ENCODE assay signal across 21 mouse cellular contexts in the genomic region with DNA sequence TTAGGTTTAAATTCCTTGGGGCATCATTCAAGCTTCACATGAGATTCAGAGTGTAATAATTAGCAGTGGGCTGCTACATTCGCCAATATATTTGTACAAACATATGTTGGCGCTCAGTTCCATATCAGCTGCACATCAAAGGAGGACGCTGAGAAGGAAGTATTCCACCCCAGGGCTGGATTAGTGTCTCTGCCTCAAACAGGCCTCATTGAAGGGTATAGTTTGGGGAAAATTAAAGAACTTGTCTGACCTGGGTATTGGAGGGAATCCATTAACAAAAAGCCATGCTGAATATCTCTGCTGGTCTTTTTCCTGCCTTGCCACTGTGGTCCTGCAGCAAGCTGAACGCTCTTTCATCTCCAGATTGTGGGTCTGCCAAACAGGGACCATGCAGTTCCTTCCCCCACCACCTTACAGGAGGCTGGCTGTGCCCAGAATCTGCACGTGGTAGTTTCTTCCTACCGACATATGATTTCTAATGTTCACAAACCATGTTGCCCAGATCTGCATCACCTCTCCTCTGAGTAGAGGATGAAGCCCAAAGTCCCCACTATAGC.
DNase-seq lines count a peak whose midpoint lies in the region; ATAC-seq lines count a peak whose summit lies in the region.
"Had no signal": no experiment of that assay in that cellular context is flagged by ENCODE, and none has a peak within 500 bp of the region (broad histone marks: within the 10 kb centered on the region; RNA-seq: fewer than 3 reads in every experiment).

No protein-coding gene starts in this region.

- H3K9me3 ChIP-seq in forebrain, embryonic 10.5 days = no peaks in the 10 kb centered on the region
- no peaks in the 10 kb centered on the region for H3K9me3 ChIP-seq in forebrain, embryonic 12.5 days
- no peaks in the 10 kb centered on the region for H3K9me3 ChIP-seq in neural tube, embryonic 11.5 days (ENCODE audit: control insufficient read depth, low read length)
- H3K9me3 ChIP-seq in neural tube, embryonic 15.5 days (replicated peaks) = no peaks in the 10 kb centered on the region
- no peaks in the 10 kb centered on the region for H3K9me3 ChIP-seq in midbrain, embryonic 13.5 days
- H3K9me3 ChIP-seq in liver, embryonic 12.5 days (replicated peaks) = no peaks in the 10 kb centered on the region
- H3K9me3 ChIP-seq: embryonic facial prominence, embryonic 12.5 days; heart, embryonic 10.5 days; hindbrain, embryonic 12.5 days; kidney, embryonic 15.5 days; liver, embryonic 15.5 days; neural tube, embryonic 12.5 days had no signal

- H3K9ac ChIP-seq in forebrain, embryonic 12.5 days = no peak overlapping the region
- no peak overlapping the region for H3K9ac ChIP-seq in neural tube, embryonic 11.5 days (ENCODE audit: low read length)
- no peak overlapping the region for H3K9ac ChIP-seq in neural tube, embryonic 15.5 days (replicated peaks)
- no peak overlapping the region for H3K9ac ChIP-seq in midbrain, embryonic 13.5 days (replicated peaks)
- H3K9ac ChIP-seq in liver, embryonic 12.5 days = no peak overlapping the region
- H3K9ac ChIP-seq: embryonic facial prominence, embryonic 12.5 days; hindbrain, embryonic 12.5 days; kidney, embryonic 15.5 days; liver, embryonic 15.5 days; neural tube, embryonic 12.5 days had no signal

- H3K4me2 ChIP-seq in forebrain, embryonic 12.5 days = no peak overlapping the region
- H3K4me2 ChIP-seq in neural tube, embryonic 11.5 days (ENCODE audit: low read depth) = no peak overlapping the region
- no peak overlapping the region for H3K4me2 ChIP-seq in neural tube, embryonic 15.5 days
- no peak overlapping the region for H3K4me2 ChIP-seq in midbrain, embryonic 13.5 days (replicated peaks)
- H3K4me2 ChIP-seq in liver, embryonic 12.5 days = no peak overlapping the region
- H3K4me2 ChIP-seq: embryonic facial prominence, embryonic 12.5 days; hindbrain, embryonic 12.5 days; kidney, embryonic 15.5 days; liver, embryonic 15.5 days; neural tube, embryonic 12.5 days had no signal

- peaks cover 4% of the 10 kb centered on the region; the same call in 1 of the 2 replicates for H3K27me3 ChIP-seq in forebrain, embryonic 10.5 days (ENCODE audit: poor library complexity, severe bottlenecking)
- no peaks in the 10 kb centered on the region; the same call in 1 of the 2 replicates for H3K27me3 ChIP-seq in forebrain, embryonic 12.5 days
- no peaks in the 10 kb centered on the region for H3K27me3 ChIP-seq in neural tube, embryonic 11.5 days (ENCODE audit: control insufficient read depth, insufficient read depth, low read length)
- H3K27me3 ChIP-seq in neural tube, embryonic 15.5 days (replicated peaks) = no peaks in the 10 kb centered on the region
- H3K27me3 ChIP-seq in midbrain, embryonic 13.5 days = no peaks in the 10 kb centered on the region
- H3K27me3 ChIP-seq in liver, embryonic 12.5 days (replicated peaks) = no peaks in the 10 kb centered on the region
- H3K27me3 ChIP-seq: embryonic facial prominence, embryonic 12.5 days; hindbrain, embryonic 12.5 days; kidney, embryonic 15.5 days; liver, embryonic 15.5 days; neural tube, embryonic 12.5 days had no signal

- DNase-seq in forebrain, embryonic 10.5 days (ENCODE audit: extremely low spot score, low spot score) = no peak
- DNase-seq in neural tube, embryonic 11.5 days (ENCODE audit: low spot score) = no peak
- DNase-seq in thymus, postnatal 0 days (ENCODE audit: low spot score) = no peak
- DNase-seq: adrenal gland, postnatal 25 days; cerebellum, adult 2 months; gastrocnemius, postnatal 25 days; kidney, postnatal 4 days; right cerebral cortex, adult 18-20 months; thymus, postnatal 14 days had no signal

- H3K36me3 ChIP-seq in forebrain, embryonic 10.5 days (replicated peaks) = no peaks in the 10 kb centered on the region
- H3K36me3 ChIP-seq in forebrain, embryonic 12.5 days (replicated peaks) = no peaks in the 10 kb centered on the region
- no peaks in the 10 kb centered on the region for H3K36me3 ChIP-seq in neural tube, embryonic 11.5 days (ENCODE audit: control insufficient read depth, insufficient read depth, low read length)
- H3K36me3 ChIP-seq in neural tube, embryonic 15.5 days = no peaks in the 10 kb centered on the region
- H3K36me3 ChIP-seq in midbrain, embryonic 13.5 days = no peaks in the 10 kb centered on the region
- no peaks in the 10 kb centered on the region for H3K36me3 ChIP-seq in liver, embryonic 12.5 days
- H3K36me3 ChIP-seq: embryonic facial prominence, embryonic 12.5 days; G1E; heart, embryonic 10.5 days; hindbrain, embryonic 12.5 days; kidney, embryonic 15.5 days; liver, embryonic 15.5 days; neural tube, embryonic 12.5 days had no signal

- 52% methylated on average over 6 of the region's 6 CpGs for WGBS in forebrain, embryonic 10.5 days
- WGBS in forebrain, embryonic 12.5 days = 37% methylated on average over 6 of the region's 6 CpGs
- 67% methylated on average over 6 of the region's 6 CpGs for WGBS in neural tube, embryonic 11.5 days
- 67% methylated on average over 6 of the region's 6 CpGs for WGBS in neural tube, embryonic 15.5 days
- 20% methylated on average over 6 of the region's 6 CpGs for WGBS in midbrain, embryonic 13.5 days
- WGBS in liver, embryonic 12.5 days (ENCODE audit: insufficient replicate concordance) = 54% methylated on average over 6 of the region's 6 CpGs

- no peak overlapping the region for H3K4me3 ChIP-seq in forebrain, embryonic 10.5 days
- no peak overlapping the region for H3K4me3 ChIP-seq in forebrain, embryonic 12.5 days (replicated peaks)
- H3K4me3 ChIP-seq in neural tube, embryonic 11.5 days (ENCODE audit: low read depth, low read length) = no peak overlapping the region
- H3K4me3 ChIP-seq in neural tube, embryonic 15.5 days (replicated peaks) = no peak overlapping the region
- no peak overlapping the region for H3K4me3 ChIP-seq in midbrain, embryonic 13.5 days (replicated peaks)
- no peak overlapping the region for H3K4me3 ChIP-seq in liver, embryonic 12.5 days
- H3K4me3 ChIP-seq: embryonic facial prominence, embryonic 12.5 days; heart, embryonic 10.5 days; hindbrain, embryonic 12.5 days; kidney, embryonic 15.5 days; liver, embryonic 15.5 days; neural tube, embryonic 12.5 days had no signal

- peaks cover 26% of the 10 kb centered on the region for H3K4me1 ChIP-seq in forebrain, embryonic 10.5 days
- peaks cover 12% of the 10 kb centered on the region for H3K4me1 ChIP-seq in forebrain, embryonic 12.5 days
- peaks cover 3% of the 10 kb centered on the region; the same call in 1 of the 2 replicates for H3K4me1 ChIP-seq in neural tube, embryonic 11.5 days (ENCODE audit: control insufficient read depth, insufficient read depth, low read length)
- H3K4me1 ChIP-seq in neural tube, embryonic 15.5 days = no peaks in the 10 kb centered on the region
- peaks cover 11% of the 10 kb centered on the region for H3K4me1 ChIP-seq in midbrain, embryonic 13.5 days (replicated peaks)
- no peaks in the 10 kb centered on the region for H3K4me1 ChIP-seq in liver, embryonic 12.5 days
- H3K4me1 ChIP-seq: embryonic facial prominence, embryonic 12.5 days; heart, embryonic 10.5 days; kidney, embryonic 15.5 days; liver, embryonic 15.5 days; neural tube, embryonic 12.5 days had no signal

- H3K27ac ChIP-seq in forebrain, embryonic 10.5 days = 0 out of 2 replicates have a peak overlapping the region, but pooled peaks have one; percentile 5
- no peak overlapping the region for H3K27ac ChIP-seq in forebrain, embryonic 12.5 days
- H3K27ac ChIP-seq in neural tube, embryonic 11.5 days (ENCODE audit: low read depth, low read length) = no peak overlapping the region
- H3K27ac ChIP-seq in neural tube, embryonic 15.5 days (replicated peaks) = no peak overlapping the region
- H3K27ac ChIP-seq in midbrain, embryonic 13.5 days = no peak overlapping the region
- no peak overlapping the region for H3K27ac ChIP-seq in liver, embryonic 12.5 days
- H3K27ac ChIP-seq: embryonic facial prominence, embryonic 12.5 days; heart, embryonic 10.5 days; hindbrain, embryonic 12.5 days; kidney, embryonic 15.5 days; liver, embryonic 15.5 days; neural tube, embryonic 12.5 days had no signal

- no peak for ATAC-seq in forebrain, embryonic 12.5 days (ENCODE audit: low FRiP score)
- ATAC-seq in neural tube, embryonic 11.5 days (ENCODE audit: insufficient read depth, low FRiP score, low TSS enrichment) = peak; percentile 32; the same call in 1 of the 2 replicates
- ATAC-seq in neural tube, embryonic 15.5 days (ENCODE audit: low FRiP score) = no peak
- peak; percentile 80 for ATAC-seq in midbrain, embryonic 13.5 days
- ATAC-seq in liver, embryonic 12.5 days = no peak
- ATAC-seq: intestine, postnatal 0 days had no signal

Comparison
In these comparisons a context has a peak if more than half of its experiments do, and no peak if none do; other contexts are left out.
1. ATAC-seq: peak in neural tube, embryonic 11.5 days (single experiment) and midbrain, embryonic 13.5 days (single experiment); none in forebrain, embryonic 12.5 days (single experiment), neural tube, embryonic 15.5 days (single experiment) and liver, embryonic 12.5 days (single experiment).